ENCODE assay signal across 16 mouse cellular contexts in genomic region chr10:120911971-120912370, GRCm38 (mm10). TPM values are rescaled to one million over a fixed set of nuclear protein-coding genes. Genes with fewer than 3 reads are reported as not detected.
DNase-seq lines count a peak whose midpoint lies in the region; ATAC-seq and TF ChIP-seq lines count a peak whose summit lies in the region.
"Had no signal": no experiment of that assay in that cellular context is flagged by ENCODE, and none has a peak within 500 bp of the region (broad histone marks: within the 10 kb centered on the region; RNA-seq: fewer than 3 reads in every experiment).

No protein-coding gene starts in this region.

- DNase-seq in intestine, embryonic 14.5 days (ENCODE audit: low spot score) = peak; percentile 34
- DNase-seq in lung, postnatal 10 days = peak; percentile 12
- no peak for DNase-seq in lung, postnatal 25 days (ENCODE audit: low spot score)
- no peak for DNase-seq in brain, embryonic 14.5 days (ENCODE audit: low read depth)
- no peak for DNase-seq in spleen, postnatal 10 days (ENCODE audit: low spot score in 2 of 2)
- no peak for DNase-seq in heart, postnatal 10 days
- DNase-seq: cerebellum, adult 9-11 months; kidney, postnatal 25 days; liver, embryonic 13.5 days had no signal

- no peak overlapping the region for H3K27ac ChIP-seq in intestine, embryonic 14.5 days (ENCODE audit: low read depth)
- H3K27ac ChIP-seq in intestine, embryonic 16.5 days (ENCODE audit: low read length) = no peak overlapping the region
- no peak overlapping the region for H3K27ac ChIP-seq in small intestine, adult 2 months (ENCODE audit: insufficient read depth, low read depth, low read length)
- H3K27ac ChIP-seq: embryonic facial prominence, embryonic 10.5 days; forebrain, embryonic 10.5 days; hindbrain, embryonic 13.5 days; liver, embryonic 13.5 days; midbrain, embryonic 12.5 days had no signal

- H3K4me2 ChIP-seq in intestine, embryonic 14.5 days (ENCODE audit: low read length) = no peak overlapping the region
- H3K4me2 ChIP-seq in intestine, embryonic 16.5 days (ENCODE audit: low read depth, low read length) = no peak overlapping the region
- H3K4me2 ChIP-seq: hindbrain, embryonic 13.5 days; liver, embryonic 13.5 days; midbrain, embryonic 12.5 days had no signal

- peak; percentile 21; the same call in 1 of the 2 replicates for TF ChIP-seq CTCF in brain, embryonic 14.5 days (IDR thresholded peaks at IDR 0.05; ENCODE audit: borderline replicate concordance, extremely low read depth, insufficient read depth, insufficient read length)
- peak; percentile 27; the same call in 1 of the 2 replicates for TF ChIP-seq CTCF in small intestine, adult 2 months (IDR thresholded peaks at IDR 0.05; ENCODE audit: extremely low read depth, insufficient read length, insufficient replicate concordance, low read depth, low read length)

- H3K4me3 ChIP-seq in intestine, embryonic 14.5 days (ENCODE audit: low read depth, low read length) = no peak overlapping the region
- H3K4me3 ChIP-seq in intestine, embryonic 16.5 days (ENCODE audit: low read length) = no peak overlapping the region
- H3K4me3 ChIP-seq in small intestine, adult 2 months (ENCODE audit: low read depth, low read length) = no peak overlapping the region
- H3K4me3 ChIP-seq: embryonic facial prominence, embryonic 10.5 days; forebrain, embryonic 10.5 days; hindbrain, embryonic 13.5 days; liver, embryonic 13.5 days; midbrain, embryonic 12.5 days had no signal

- no peak for ATAC-seq in intestine, embryonic 14.5 days (replicated peaks; ENCODE audit: low FRiP score, low TSS enrichment, low read depth)
- ATAC-seq in intestine, embryonic 16.5 days = no peak
- ATAC-seq: activated CD4-positive, CD25-positive, alpha-beta regulatory T cell, adult 4 months had no signal

- intact Hi-C loops in heart, postnatal 10 days (cut with DNase I) = no loop called here

- no peaks in the 10 kb centered on the region for H3K9me3 ChIP-seq in intestine, embryonic 14.5 days (ENCODE audit: control insufficient read depth, low read length)
- H3K9me3 ChIP-seq in intestine, embryonic 16.5 days (ENCODE audit: control insufficient read depth, low read length) = no peaks in the 10 kb centered on the region
- H3K9me3 ChIP-seq: embryonic facial prominence, embryonic 10.5 days; forebrain, embryonic 10.5 days; hindbrain, embryonic 13.5 days; liver, embryonic 13.5 days; midbrain, embryonic 12.5 days had no signal

- no peak for TF ChIP-seq POLR2A in brain, embryonic 14.5 days (IDR thresholded peaks at IDR 0.05; ENCODE audit: borderline replicate concordance, extremely low read depth, insufficient read depth, insufficient read length, poor library complexity, severe bottlenecking)
- TF ChIP-seq POLR2A in small intestine, adult 2 months (IDR thresholded peaks at IDR 0.05; ENCODE audit: low read depth, low read length) = no peak

- H3K27me3 ChIP-seq in intestine, embryonic 14.5 days (replicated peaks; ENCODE audit: control insufficient read depth, insufficient read depth, low read length) = no peaks in the 10 kb centered on the region
- H3K27me3 ChIP-seq in intestine, embryonic 16.5 days (replicated peaks; ENCODE audit: control insufficient read depth, insufficient read depth, low read length) = no peaks in the 10 kb centered on the region
- no peaks in the 10 kb centered on the region for H3K27me3 ChIP-seq in small intestine, adult 2 months (ENCODE audit: control insufficient read depth, insufficient read depth, low read length)
- H3K27me3 ChIP-seq: hindbrain, embryonic 13.5 days; liver, embryonic 13.5 days; midbrain, embryonic 12.5 days had no signal

- no peaks in the 10 kb centered on the region for H3K36me3 ChIP-seq in intestine, embryonic 14.5 days (ENCODE audit: control insufficient read depth, insufficient read depth, low read length)
- H3K36me3 ChIP-seq in intestine, embryonic 16.5 days (ENCODE audit: control insufficient read depth, insufficient read depth, low read length) = no peaks in the 10 kb centered on the region
- H3K36me3 ChIP-seq in small intestine, adult 2 months (ENCODE audit: control insufficient read depth, insufficient read depth, low read length) = no peaks in the 10 kb centered on the region
- H3K36me3 ChIP-seq: embryonic facial prominence, embryonic 10.5 days; forebrain, embryonic 10.5 days; liver, embryonic 13.5 days; midbrain, embryonic 12.5 days had no signal

- H3K9ac ChIP-seq in intestine, embryonic 14.5 days (ENCODE audit: low read length) = no peak overlapping the region
- no peak overlapping the region for H3K9ac ChIP-seq in intestine, embryonic 16.5 days (ENCODE audit: low read depth, low read length)
- H3K9ac ChIP-seq: hindbrain, embryonic 13.5 days; liver, embryonic 13.5 days; midbrain, embryonic 12.5 days had no signal

- 78% methylated on average over 4 of the region's 4 CpGs for WGBS in intestine, embryonic 14.5 days
- WGBS in intestine, embryonic 16.5 days = 84% methylated on average over 4 of the region's 4 CpGs
- 77% methylated on average over 4 of the region's 4 CpGs for WGBS in small intestine, adult 2 months

- H3K4me1 ChIP-seq in intestine, embryonic 14.5 days (replicated peaks; ENCODE audit: control insufficient read depth, insufficient read depth, low read length) = no peaks in the 10 kb centered on the region
- no peaks in the 10 kb centered on the region for H3K4me1 ChIP-seq in intestine, embryonic 16.5 days (ENCODE audit: control insufficient read depth, insufficient read depth, low read length)
- no peaks in the 10 kb centered on the region for H3K4me1 ChIP-seq in small intestine, adult 2 months (ENCODE audit: control insufficient read depth, insufficient read depth, insufficient read length, low read length)
- H3K4me1 ChIP-seq: hindbrain, embryonic 13.5 days; liver, embryonic 13.5 days; midbrain, embryonic 12.5 days had no signal

RNA-seq across cellular contexts. Expression of gene Msrb3, which starts 13.1 kb away (rescaled TPM):
- 17.6 and 18.2 TPM in 2 replicates for polyA plus RNA-seq in intestine, embryonic 14.5 days (2014; fragmentation: Nextera tagmentation; extraction: Ambion mirVana)
- 11.2 and 14.0 TPM in 2 replicates for polyA plus RNA-seq in intestine, embryonic 16.5 days (2015; fragmentation: Nextera tagmentation; extraction: Ambion mirVana)
- 3.2 and 4.1 TPM in 2 replicates for polyA plus RNA-seq in brain, embryonic 14.5 days (2012; rRNA removed)
- 3.0 and 3.9 TPM in 2 replicates for polyA plus RNA-seq in small intestine, adult 2 months (2012; rRNA removed)
- total RNA-seq in heart, postnatal 10 days (2021) = 100 to 1,000 TPM; 131 to 148 TPM

Comparison
In these comparisons a context has a peak if more than half of its experiments do, and no peak if none do; other contexts are left out.
1. DNase-seq: peak in intestine, embryonic 14.5 days (single experiment) and lung, postnatal 10 days (single experiment); none in lung, postnatal 25 days (single experiment), brain, embryonic 14.5 days (single experiment), spleen, postnatal 10 days (0 of 2) and heart, postnatal 10 days (0 of 2).